Mouse (Mus musculus) lung, embryonic 16.5 days (tissue): ENCODE measurements at regions not wholly inside any gene's neighbourhood (a gene's known extent, or its start where the extent isn't known, plus 50 kb on each side); places are given as distances from the start of the nearest gene placed in this dataset.

Experiments used
- ATAC-seq: fragments of 200-750 bp; cut with Nextera tagmentation; 2 replicates; pipeline ENCODE4 v1.8.0; 2017; ENCODE audit warnings: low read depth, mild to moderate bottlenecking, moderate library complexity
- H3K27ac ChIP-seq: fragments of 300-500 bp; sonication (generic); 2 replicates; pipeline ENCODE4 v1.5.1; 2014; ENCODE audit warnings: mild to moderate bottlenecking, control low read depth, low read length
- H3K27me3 ChIP-seq: fragments of 300-500 bp; sonication (generic); 2 replicates; pipeline ENCODE4 v1.6.1; 2014; ENCODE audit warnings: low read depth, low read length, mixed read lengths; ENCODE audit not compliant: control insufficient read depth, insufficient read depth
- H3K36me3 ChIP-seq: fragments of 300-500 bp; sonication (generic); 2 replicates; pipeline ENCODE4 v1.6.1; 2014; ENCODE audit warnings: low read length; ENCODE audit not compliant: control insufficient read depth, insufficient read depth
- H3K4me1 ChIP-seq: fragments of 300-500 bp; sonication (generic); replicated peaks from 2 replicates; pipeline ENCODE4 v1.6.1; 2014; ENCODE audit warnings: low read length, mixed read lengths; ENCODE audit not compliant: control insufficient read depth, insufficient read depth
- H3K4me2 ChIP-seq: fragments of 300-500 bp; sonication (generic); 2 replicates; pipeline ENCODE4 v1.6.1; 2014; ENCODE audit warnings: low read depth, low read length, control low read depth
- H3K4me3 ChIP-seq: fragments of 300-500 bp; sonication (generic); 2 replicates; pipeline ENCODE4 v1.5.1; 2014; ENCODE audit warnings: mild to moderate bottlenecking, low read length, control low read depth
- H3K9ac ChIP-seq: fragments of 300-500 bp; sonication (generic); 2 replicates; pipeline ENCODE4 v1.6.1; 2014; ENCODE audit warnings: low read length, control low read depth
- H3K9me3 ChIP-seq: fragments of 300-500 bp; sonication (generic); 2 replicates; pipeline ENCODE4 v1.6.1; 2016; ENCODE audit warnings: low read length; ENCODE audit not compliant: control insufficient read depth
- WGBS: fragments of 180-500 bp; shearing (Covaris S2); extraction: QIAGEN DNeasy Blood & Tissue Kit; methylation state at CpG from one replicate; pipeline ENCODE4 v1.1.7; 2014; 5-methylcytosine and 5-hydroxymethylcytosine counted together

DNA sequence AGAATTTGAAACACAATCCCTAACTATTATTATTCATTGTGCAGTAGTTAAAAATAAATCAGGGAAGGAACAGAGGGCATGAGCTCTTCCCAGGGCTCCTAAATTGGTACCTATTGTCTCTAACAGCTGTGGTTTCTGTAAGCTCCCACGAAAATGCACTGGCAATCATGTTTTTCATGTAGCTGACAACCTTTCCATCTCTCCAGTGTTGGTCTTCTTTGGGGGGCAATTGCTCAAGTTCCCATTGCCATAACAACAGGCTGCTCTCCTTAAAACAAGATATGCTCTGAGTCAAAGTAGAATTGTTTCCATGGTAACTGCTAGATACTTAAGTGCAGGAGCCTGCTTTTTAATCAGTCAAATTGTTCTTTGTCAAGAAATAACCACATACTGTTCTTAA, 322.7 kb downstream of the Fam198b start:
- Histone ChIP-seq H3K36me3 (no peaks in the 10 kb centered on the region), H3K4me3 (no peak overlapping the region), H3K9me3 (no peaks in the 10 kb centered on the region), H3K4me2 (no peak overlapping the region), H3K9ac (no peak overlapping the region), H3K27ac (no peak overlapping the region), H3K27me3 (no peaks in the 10 kb centered on the region), H3K4me1 (no peaks in the 10 kb centered on the region)
- no peak for ATAC-seq
- 37% methylated on average over 1 of the region's 1 CpGs for WGBS

DNA sequence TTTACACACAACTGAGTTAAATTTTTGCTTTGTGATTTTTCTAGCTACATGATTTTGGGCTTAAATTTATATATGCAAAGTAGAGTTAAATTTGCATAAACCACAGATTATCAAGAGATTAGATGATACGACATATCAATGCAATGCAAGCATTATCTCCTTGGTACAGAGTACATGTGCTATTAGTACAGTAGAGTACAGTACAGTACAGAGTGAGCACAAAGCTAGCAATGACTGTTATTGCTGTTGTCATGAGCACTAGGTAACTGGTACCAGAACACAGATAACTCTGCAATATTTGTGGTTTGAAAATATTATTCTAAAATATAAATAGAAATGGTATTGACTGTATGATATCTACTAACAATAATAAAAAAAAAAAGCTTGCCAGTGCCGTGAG, 323.7 kb downstream of the Fam198b start:
- Histone ChIP-seq H3K36me3 (no peaks in the 10 kb centered on the region), H3K4me1 (no peaks in the 10 kb centered on the region), H3K9ac (no peak overlapping the region), H3K27me3 (no peaks in the 10 kb centered on the region), H3K4me2 (no peak overlapping the region), H3K9me3 (no peaks in the 10 kb centered on the region), H3K4me3 (no peak overlapping the region), H3K27ac (no peak overlapping the region)
- no peak for ATAC-seq
- 71% methylated on average over 2 of the region's 2 CpGs for WGBS

DNA sequence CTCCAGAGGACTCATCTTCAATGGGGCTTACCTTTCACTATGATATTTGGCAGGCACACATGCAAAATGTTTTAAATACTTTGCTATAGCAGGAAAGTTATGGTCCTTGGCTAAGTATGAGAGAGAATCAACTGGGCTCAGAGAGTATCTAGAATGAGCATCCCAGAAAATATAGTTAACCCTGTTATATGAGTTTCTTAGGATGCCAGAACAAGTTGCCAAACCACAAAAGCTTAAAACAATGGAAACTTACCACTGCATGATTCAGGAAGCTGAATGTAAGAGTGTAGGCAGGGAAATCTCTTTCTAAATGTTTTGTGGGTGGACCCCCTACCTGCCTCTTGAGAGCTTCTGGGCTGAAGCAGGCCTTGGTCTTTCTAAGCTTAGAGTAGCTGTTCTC, 325.3 kb downstream of the Fam198b start:
- H3K9me3 ChIP-seq, result no peaks in the 10 kb centered on the region
- no peak for ATAC-seq
- no peaks in the 10 kb centered on the region for H3K36me3 ChIP-seq
- no peak overlapping the region for H3K4me3 ChIP-seq
- H3K4me1 ChIP-seq, result no peaks in the 10 kb centered on the region
- H3K9ac ChIP-seq, result no peak overlapping the region
- H3K4me2 ChIP-seq, result no peak overlapping the region
- H3K27me3 ChIP-seq, result no peaks in the 10 kb centered on the region
- no peak overlapping the region for H3K27ac ChIP-seq

DNA sequence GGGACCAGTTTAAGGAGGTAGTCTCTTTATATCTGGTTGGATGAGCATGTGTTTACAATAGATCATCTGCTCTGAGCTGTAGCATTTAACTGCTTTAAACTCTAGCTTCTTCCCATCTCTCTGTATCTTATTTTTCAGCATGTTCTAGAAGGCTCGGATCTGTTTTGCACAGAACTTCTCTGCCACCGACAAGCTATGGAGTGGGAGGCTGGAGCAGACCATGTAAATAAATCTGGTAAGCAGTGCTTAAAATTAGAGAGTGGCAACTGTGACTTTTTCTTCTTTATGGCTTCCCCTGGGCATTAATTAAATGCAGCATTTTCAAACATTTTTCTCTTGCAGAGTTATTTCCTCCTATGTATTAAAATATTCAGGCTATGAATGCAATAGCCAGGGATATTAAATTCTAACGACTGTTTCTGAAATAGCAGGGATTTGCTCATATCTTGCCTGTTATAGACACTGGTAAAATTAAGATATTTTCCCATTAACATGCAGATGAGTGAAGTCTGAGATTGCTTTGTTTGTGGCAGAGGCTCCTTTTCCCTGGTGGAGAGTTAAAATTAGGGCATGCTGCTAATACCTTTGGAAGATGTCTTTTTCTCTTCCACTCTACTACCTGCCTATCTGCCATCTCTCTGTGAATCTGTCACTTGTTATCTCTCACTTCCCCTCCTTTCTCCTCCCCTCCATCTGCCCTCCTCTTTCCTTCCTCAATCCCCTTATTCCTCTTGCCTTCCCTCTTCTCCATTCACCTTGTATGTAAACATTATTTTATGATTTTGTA, 327.2 kb downstream of the Fam198b start:
- Histone ChIP-seq H3K4me1 (no peaks in the 10 kb centered on the region), H3K9ac (no peak overlapping the region), H3K4me2 (no peak overlapping the region), H3K4me3 (no peak overlapping the region), H3K36me3 (no peaks in the 10 kb centered on the region), H3K27me3 (no peaks in the 10 kb centered on the region), H3K27ac (no peak overlapping the region), H3K9me3 (no peaks in the 10 kb centered on the region)
- no peak for ATAC-seq
- WGBS, result 55% methylated on average over 3 of the region's 3 CpGs

DNA sequence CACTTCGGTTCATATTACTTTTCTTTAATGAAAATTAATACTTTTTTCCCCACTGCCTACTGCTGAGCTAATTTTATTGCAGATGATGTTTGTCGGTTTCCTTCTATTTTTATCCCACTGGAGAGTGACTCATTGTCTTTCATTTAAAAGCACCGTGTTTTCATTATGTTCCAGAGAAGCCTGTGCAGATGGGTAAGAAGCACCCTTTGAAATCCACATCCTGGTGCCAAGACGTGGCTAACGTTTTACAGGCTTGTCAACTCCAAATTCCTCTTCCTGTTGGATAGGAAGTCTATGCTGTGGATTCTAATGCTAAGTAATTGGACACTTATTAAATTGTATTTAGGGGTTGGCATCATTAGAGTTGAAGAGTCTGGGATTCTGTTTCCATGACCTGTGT, 364.3 kb downstream of the Fam198b start:
- no peak for ATAC-seq
- H3K4me2 ChIP-seq, result no peak overlapping the region
- H3K36me3 ChIP-seq, result no peaks in the 10 kb centered on the region
- no peaks in the 10 kb centered on the region for H3K4me1 ChIP-seq
- H3K9ac ChIP-seq, result no peak overlapping the region
- 50% methylated on average over 5 of the region's 5 CpGs for WGBS
- H3K9me3 ChIP-seq, result no peaks in the 10 kb centered on the region
- H3K27ac ChIP-seq, result no peak overlapping the region
- no peak overlapping the region for H3K4me3 ChIP-seq
- no peaks in the 10 kb centered on the region for H3K27me3 ChIP-seq

DNA sequence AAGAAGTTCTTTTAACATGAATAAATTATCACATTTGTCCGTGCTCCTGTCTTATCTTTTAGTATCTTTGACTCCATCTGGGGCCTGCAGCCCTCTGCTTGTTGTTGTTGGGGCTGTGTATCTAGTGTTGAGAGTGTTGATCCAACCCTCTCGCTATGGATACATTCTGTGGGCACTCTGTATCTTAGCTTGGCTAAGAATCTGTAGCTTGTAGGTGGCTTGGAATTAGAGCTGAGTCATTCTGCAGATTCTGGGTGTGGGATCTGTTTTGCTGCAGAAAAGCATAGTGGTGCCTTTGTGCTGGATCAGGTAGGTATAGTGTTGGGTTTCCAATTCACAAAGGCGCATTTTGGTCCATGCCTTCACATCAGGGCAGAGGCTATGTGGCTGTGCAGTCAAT, 365.6 kb downstream of the Fam198b start:
- ATAC-seq, result no peak
- Histone ChIP-seq H3K9me3 (no peaks in the 10 kb centered on the region), H3K27ac (no peak overlapping the region), H3K36me3 (no peaks in the 10 kb centered on the region), H3K9ac (no peak overlapping the region), H3K4me2 (no peak overlapping the region), H3K27me3 (no peaks in the 10 kb centered on the region), H3K4me3 (no peak overlapping the region), H3K4me1 (no peaks in the 10 kb centered on the region)
- 61% methylated on average over 3 of the region's 3 CpGs for WGBS

DNA sequence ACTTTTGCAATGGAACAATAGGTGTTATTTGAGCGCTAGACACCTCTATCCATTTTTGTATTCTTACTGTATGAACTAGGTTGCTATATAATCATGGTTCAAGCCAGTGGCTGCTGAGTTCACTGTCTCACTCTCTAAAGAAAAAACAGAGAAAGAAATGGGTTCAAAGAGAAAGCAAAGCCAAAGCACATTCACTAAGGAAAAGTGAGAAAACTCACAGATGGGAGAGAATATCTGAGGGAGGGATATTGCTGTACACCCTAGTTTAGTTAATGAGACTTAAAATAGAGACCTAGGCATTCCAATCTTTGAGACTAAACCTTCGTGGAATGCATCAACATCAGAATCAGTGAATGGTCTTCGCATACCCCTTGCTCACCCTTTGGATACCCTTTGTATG, 371.0 kb downstream of the Fam198b start:
- Histone ChIP-seq H3K4me2 (no peak overlapping the region), H3K4me1 (no peaks in the 10 kb centered on the region), H3K27ac (no peak overlapping the region), H3K4me3 (no peak overlapping the region), H3K9me3 (no peaks in the 10 kb centered on the region), H3K27me3 (no peaks in the 10 kb centered on the region), H3K9ac (no peak overlapping the region), H3K36me3 (no peaks in the 10 kb centered on the region)
- 89% methylated on average over 3 of the region's 3 CpGs for WGBS
- ATAC-seq, result no peak

DNA sequence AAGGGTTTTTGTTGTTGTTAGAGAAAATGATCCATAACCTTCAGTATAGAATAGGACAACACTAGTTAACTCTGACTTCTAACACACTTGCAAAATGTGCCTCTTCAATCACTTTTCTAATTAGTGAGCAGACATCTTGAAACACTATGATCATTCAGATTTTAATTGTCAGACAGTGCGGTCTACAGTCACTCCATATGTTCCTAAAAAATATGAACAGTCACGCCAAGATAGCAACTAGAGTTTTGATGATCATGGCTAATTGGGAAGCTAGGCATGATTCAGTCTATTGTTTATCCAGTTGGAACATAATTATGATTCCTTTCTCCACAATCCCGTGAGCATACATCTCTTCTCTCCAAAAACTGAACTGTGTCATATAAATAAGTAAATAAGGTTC, 372.1 kb downstream of the Fam198b start:
- Histone ChIP-seq H3K9ac (no peak overlapping the region), H3K4me1 (no peaks in the 10 kb centered on the region), H3K27ac (no peak overlapping the region), H3K4me2 (no peak overlapping the region), H3K27me3 (no peaks in the 10 kb centered on the region), H3K36me3 (no peaks in the 10 kb centered on the region), H3K9me3 (no peaks in the 10 kb centered on the region), H3K4me3 (no peak overlapping the region)
- no peak for ATAC-seq
- 74% methylated on average over 3 of the region's 3 CpGs for WGBS

DNA sequence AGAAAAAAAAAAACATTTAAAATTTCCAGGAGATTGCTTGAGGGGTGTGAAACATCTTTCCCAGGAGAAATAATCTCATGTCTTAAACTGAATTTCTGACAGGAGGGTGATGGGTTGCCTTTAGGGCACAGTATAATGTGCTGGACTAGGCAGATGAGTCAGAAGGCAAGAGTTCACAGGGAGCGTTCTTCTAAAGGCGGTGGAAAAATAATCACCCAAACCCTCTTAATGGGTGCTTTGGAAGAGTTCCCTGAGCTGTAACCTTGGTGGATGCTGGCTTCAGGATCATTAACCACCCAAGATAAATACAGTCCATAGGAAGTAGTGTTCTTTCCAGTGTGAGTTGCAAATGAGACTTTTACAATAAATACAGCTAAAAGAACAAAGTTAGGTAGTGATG, 378.8 kb downstream of the Fam198b start:
- no peak overlapping the region for H3K27ac ChIP-seq
- no peaks in the 10 kb centered on the region for H3K27me3 ChIP-seq
- no peak overlapping the region for H3K9ac ChIP-seq
- 55% methylated on average over 2 of the region's 2 CpGs for WGBS
- no peaks in the 10 kb centered on the region for H3K36me3 ChIP-seq
- H3K4me3 ChIP-seq, result no peak overlapping the region
- no peak overlapping the region for H3K4me2 ChIP-seq
- no peaks in the 10 kb centered on the region for H3K9me3 ChIP-seq
- ATAC-seq, result no peak
- no peaks in the 10 kb centered on the region for H3K4me1 ChIP-seq

DNA sequence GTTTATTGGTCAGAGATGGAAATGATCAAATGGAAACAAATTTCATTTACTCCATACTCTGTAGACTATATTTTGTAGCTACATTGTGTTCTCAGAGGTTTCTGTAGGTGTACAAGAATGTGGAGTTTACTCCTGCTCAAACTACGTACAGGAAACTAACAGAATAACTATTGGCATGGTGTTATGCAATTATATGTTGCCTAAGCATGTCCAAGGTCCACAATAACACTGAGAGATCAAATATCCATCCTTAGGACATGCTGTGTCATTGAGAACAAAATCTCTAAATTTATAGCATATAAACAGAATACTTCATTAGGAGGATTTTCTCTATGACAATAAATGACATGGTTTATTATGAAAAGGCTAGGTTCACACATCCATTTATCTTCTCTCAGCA, 400.3 kb downstream of the Fam198b start:
- 65% methylated on average over 1 of the region's 1 CpGs for WGBS

More for the DNA sequence above, 400.3 kb downstream of the Fam198b start:
- no peaks in the 10 kb centered on the region for H3K36me3 ChIP-seq
- no peaks in the 10 kb centered on the region for H3K4me1 ChIP-seq
- H3K9ac ChIP-seq, result no peak overlapping the region
- no peaks in the 10 kb centered on the region for H3K27me3 ChIP-seq
- no peak overlapping the region for H3K4me3 ChIP-seq
- H3K9me3 ChIP-seq, result no peaks in the 10 kb centered on the region
- no peak overlapping the region for H3K27ac ChIP-seq
- no peak overlapping the region for H3K4me2 ChIP-seq
- no peak for ATAC-seq
